Mouse (Mus musculus) limb, embryonic 12.5 days (tissue): ENCODE measurements around the gene Sestd1. TPM values are rescaled to one million over a fixed set of nuclear protein-coding genes. Genes with fewer than 3 reads are reported as not detected.

Source experiments
- ATAC-seq: fragments of 200-750 bp; cut with Nextera tagmentation; 2 replicates; pipeline ENCODE4 v1.8.0; 2017; ENCODE audit warnings: low read depth, moderate TSS enrichment; ENCODE audit not compliant: insufficient number of reproducible peaks, insufficient read depth, low FRiP score, low TSS enrichment
- H3K27ac ChIP-seq: fragments of 300-500 bp; sonication (generic); 2 replicates; pipeline ENCODE4 v1.5.1; 2016; ENCODE audit warnings: mild to moderate bottlenecking, moderate library complexity
- H3K27me3 ChIP-seq: fragments of 300-500 bp; sonication (generic); 2 replicates; pipeline ENCODE4 v1.6.1; 2016; ENCODE audit warnings: mild to moderate bottlenecking, moderate library complexity
- H3K36me3 ChIP-seq: fragments of 300-500 bp; sonication (generic); 2 replicates; pipeline ENCODE4 v1.6.1; 2016; ENCODE audit warnings: mild to moderate bottlenecking, moderate library complexity
- H3K4me1 ChIP-seq: fragments of 300-500 bp; sonication (generic); replicated peaks from 2 replicates; pipeline ENCODE4 v1.6.1; 2016
- H3K4me2 ChIP-seq: fragments of 300-500 bp; sonication (generic); 2 replicates; pipeline ENCODE4 v1.6.1; 2016; ENCODE audit warnings: mild to moderate bottlenecking, moderate library complexity
- H3K4me3 ChIP-seq: fragments of 300-500 bp; sonication (generic); replicated peaks from 2 replicates; pipeline ENCODE4 v1.5.1; 2016; ENCODE audit warnings: mild to moderate bottlenecking
- H3K9ac ChIP-seq: fragments of 300-500 bp; sonication (generic); replicated peaks from 2 replicates; pipeline ENCODE4 v1.6.1; 2016; ENCODE audit warnings: mild to moderate bottlenecking, moderate library complexity
- H3K9me3 ChIP-seq: fragments of 300-500 bp; sonication (generic); 2 replicates; pipeline ENCODE4 v1.6.1; 2016; ENCODE audit warnings: mild to moderate bottlenecking, moderate library complexity
- WGBS: fragments of 180-500 bp; shearing (Covaris S2); methylation state at CpG from one replicate; pipeline ENCODE4 v1.1.7; 2016; 5-methylcytosine and 5-hydroxymethylcytosine counted together
- polyA plus RNA-seq: library from polyadenylated mRNA; unstranded; fragments of >200 nt; fragmentation: Nextera tagmentation; extraction: Ambion mirVana; gene quantifications from 2 replicates; pipeline ENCODE4 v1.2.1, GENCODE M21; 2016

Sestd1 gene
- polyA plus RNA-seq, 1 experiment from 2014 or later: 25.1 TPM

GRCm38 (mm10) chr2:77189671-77190070 lies 90.7 kb downstream of the Sestd1 start:
- Histone ChIP-seq H3K36me3 (peaks cover 69% of the 10 kb centered on the region), H3K4me3 (no peak overlapping the region), H3K27me3 (no peaks in the 10 kb centered on the region), H3K9ac (no peak overlapping the region), H3K9me3 (no peaks in the 10 kb centered on the region), H3K4me1 (no peaks in the 10 kb centered on the region), H3K4me2 (no peak overlapping the region), H3K27ac (no peak overlapping the region)
- 93% methylated on average over 7 of the region's 7 CpGs for WGBS
- no peak for ATAC-seq

- no peak overlapping the region for H3K9ac ChIP-seq
- no peak overlapping the region for H3K4me3 ChIP-seq
- no peaks in the 10 kb centered on the region for H3K27me3 ChIP-seq
- H3K4me2 ChIP-seq: no peak overlapping the region
- 86% methylated on average over 3 of the region's 3 CpGs for WGBS
- ATAC-seq: no peak
- H3K27ac ChIP-seq: no peak overlapping the region
- H3K4me1 ChIP-seq: no peaks in the 10 kb centered on the region
- H3K36me3 ChIP-seq: peaks cover 60% of the 10 kb centered on the region
- no peaks in the 10 kb centered on the region for H3K9me3 ChIP-seq
These were observed 92.9 kb downstream of the Sestd1 start for GRCm38 (mm10) chr2:77187501-77187900.

GRCm38 (mm10) chr2:77186912-77187311 lies 93.5 kb downstream of the Sestd1 start:
- H3K27me3 ChIP-seq: no peaks in the 10 kb centered on the region
- ATAC-seq: no peak
- H3K4me2 ChIP-seq: no peak overlapping the region
- H3K9me3 ChIP-seq: no peaks in the 10 kb centered on the region
- H3K9ac ChIP-seq: no peak overlapping the region
- peaks cover 55% of the 10 kb centered on the region for H3K36me3 ChIP-seq
- H3K4me1 ChIP-seq: no peaks in the 10 kb centered on the region
- H3K27ac ChIP-seq: no peak overlapping the region
- no peak overlapping the region for H3K4me3 ChIP-seq
- 75% methylated on average over 8 of the region's 8 CpGs for WGBS

DNA sequence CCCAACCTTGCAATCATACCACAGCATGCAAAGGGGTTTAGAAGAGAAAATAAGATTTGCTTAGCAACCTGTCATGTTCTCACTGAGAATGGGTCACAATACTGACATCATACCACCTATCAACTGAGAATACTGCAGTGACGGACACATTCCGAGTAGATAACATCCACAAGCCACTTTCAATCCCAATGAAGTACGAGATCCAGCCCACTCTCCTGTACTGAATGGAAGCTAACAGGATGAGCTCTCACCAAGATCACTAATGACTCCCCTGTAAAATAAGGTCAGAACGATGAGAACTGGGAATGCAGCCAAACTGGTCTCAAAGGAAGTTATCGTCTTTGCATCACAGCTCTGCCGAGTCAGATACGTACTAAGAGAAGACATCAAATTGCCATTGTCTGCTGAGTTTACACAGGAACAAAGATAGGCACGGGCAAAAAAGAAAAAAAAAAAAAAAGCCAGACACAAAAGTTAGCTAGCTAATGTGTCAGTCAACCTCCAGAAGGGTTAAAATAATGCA lies 96.3 kb downstream of the Sestd1 start:
- H3K4me2 ChIP-seq: no peak overlapping the region
- no peak overlapping the region for H3K4me3 ChIP-seq
- H3K9me3 ChIP-seq: no peaks in the 10 kb centered on the region
- no peak for ATAC-seq
- H3K27ac ChIP-seq: no peak overlapping the region
- WGBS: 88% methylated on average over 8 of the region's 8 CpGs
- H3K9ac ChIP-seq: no peak overlapping the region
- H3K4me1 ChIP-seq: no peaks in the 10 kb centered on the region
- no peaks in the 10 kb centered on the region for H3K27me3 ChIP-seq
- H3K36me3 ChIP-seq: peaks cover 32% of the 10 kb centered on the region

DNA sequence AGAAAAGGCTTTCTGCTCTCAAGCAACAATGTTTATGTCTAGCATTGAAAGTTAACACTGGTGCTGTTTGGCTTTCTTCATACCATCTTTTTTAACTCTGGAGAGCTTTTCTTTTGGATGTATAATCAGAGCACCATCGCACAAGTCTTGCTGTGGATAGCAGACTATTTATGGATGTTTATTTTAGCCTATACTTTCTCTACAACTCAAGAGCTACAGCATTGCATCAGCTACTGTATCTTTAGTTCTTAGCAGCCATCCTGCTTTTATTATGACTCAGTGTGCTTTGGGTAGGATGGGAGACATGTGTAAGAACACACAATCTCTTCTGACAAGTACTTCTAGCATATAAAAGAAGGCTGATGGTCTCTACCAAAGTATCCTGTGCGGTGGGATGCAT lies 96.7 kb downstream of the Sestd1 start:
- Histone ChIP-seq H3K9ac (no peak overlapping the region), H3K4me3 (no peak overlapping the region), H3K4me1 (no peaks in the 10 kb centered on the region), H3K9me3 (no peaks in the 10 kb centered on the region), H3K27ac (no peak overlapping the region), H3K4me2 (no peak overlapping the region), H3K36me3 (peaks cover 32% of the 10 kb centered on the region), H3K27me3 (no peaks in the 10 kb centered on the region)
- WGBS: 99% methylated on average over 2 of the region's 2 CpGs
- no peak for ATAC-seq

GRCm38 (mm10) chr2:77182996-77183380 lies 97.4 kb downstream of the Sestd1 start:
- no peaks in the 10 kb centered on the region for H3K9me3 ChIP-seq
- H3K4me3 ChIP-seq: no peak overlapping the region
- 85% methylated on average over 6 of the region's 6 CpGs for WGBS
- H3K4me1 ChIP-seq: no peaks in the 10 kb centered on the region
- H3K27me3 ChIP-seq: no peaks in the 10 kb centered on the region
- H3K27ac ChIP-seq: no peak overlapping the region
- ATAC-seq: no peak
- H3K36me3 ChIP-seq: peaks cover 27% of the 10 kb centered on the region
- H3K9ac ChIP-seq: no peak overlapping the region
- H3K4me2 ChIP-seq: no peak overlapping the region

- 83% methylated on average over 4 of the region's 4 CpGs for WGBS
These were observed 98.0 kb downstream of the Sestd1 start for GRCm38 (mm10) chr2:77182271-77182995.

GRCm38 (mm10) chr2:77177472-77177871 lies 102.9 kb downstream of the Sestd1 start:
- Histone ChIP-seq H3K27ac (no peak overlapping the region), H3K9me3 (no peaks in the 10 kb centered on the region), H3K9ac (no peak overlapping the region), H3K36me3 (no peaks in the 10 kb centered on the region), H3K27me3 (no peaks in the 10 kb centered on the region), H3K4me2 (no peak overlapping the region), H3K4me3 (no peak overlapping the region), H3K4me1 (peaks cover 11% of the 10 kb centered on the region; the same call in 1 of the 2 replicates)
- no peak for ATAC-seq
- 40% methylated on average over 2 of the region's 2 CpGs for WGBS

More at GRCm38 (mm10) chr2:77182271-77182995, 98.0 kb downstream of the Sestd1 start:
- no peak overlapping the region for H3K4me3 ChIP-seq
- H3K36me3 ChIP-seq: peaks cover 22% of the 10 kb centered on the region
- ATAC-seq: no peak
- H3K4me2 ChIP-seq: no peak overlapping the region
- H3K9me3 ChIP-seq: no peaks in the 10 kb centered on the region
- H3K27ac ChIP-seq: no peak overlapping the region
- H3K4me1 ChIP-seq: 0 out of 2 replicates have a peak, but pooled peaks cover 2% of the 10 kb centered on the region
- no peaks in the 10 kb centered on the region for H3K27me3 ChIP-seq
- H3K9ac ChIP-seq: no peak overlapping the region

- WGBS: 60% methylated on average over 10 of the region's 10 CpGs
These were observed 104.0 kb downstream of the Sestd1 start for GRCm38 (mm10) chr2:77176413-77176812.

GRCm38 (mm10) chr2:77175411-77175810 lies 105.0 kb downstream of the Sestd1 start:
- Histone ChIP-seq H3K4me2 (no peak overlapping the region), H3K9ac (no peak overlapping the region), H3K36me3 (no peaks in the 10 kb centered on the region), H3K4me3 (no peak overlapping the region), H3K27ac (no peak overlapping the region), H3K4me1 (peaks cover 28% of the 10 kb centered on the region), H3K27me3 (peaks cover 3% of the 10 kb centered on the region; the same call in 1 of the 2 replicates), H3K9me3 (no peaks in the 10 kb centered on the region)
- ATAC-seq: no peak
- WGBS: 60% methylated on average over 7 of the region's 7 CpGs

More at GRCm38 (mm10) chr2:77176413-77176812, 104.0 kb downstream of the Sestd1 start:
- Histone ChIP-seq H3K36me3 (no peaks in the 10 kb centered on the region), H3K9ac (no peak overlapping the region), H3K27ac (no peak overlapping the region), H3K4me2 (no peak overlapping the region), H3K27me3 (peaks cover 3% of the 10 kb centered on the region; the same call in 1 of the 2 replicates), H3K4me3 (no peak overlapping the region), H3K9me3 (no peaks in the 10 kb centered on the region), H3K4me1 (peaks cover 21% of the 10 kb centered on the region)
- no peak for ATAC-seq

GRCm38 (mm10) chr2:77174313-77174712 lies 106.1 kb downstream of the Sestd1 start:
- peaks cover 35% of the 10 kb centered on the region for H3K4me1 ChIP-seq
- no peak overlapping the region for H3K4me2 ChIP-seq
- 66% methylated on average over 2 of the region's 2 CpGs for WGBS
- H3K36me3 ChIP-seq: no peaks in the 10 kb centered on the region
- peaks cover 3% of the 10 kb centered on the region; the same call in 1 of the 2 replicates for H3K27me3 ChIP-seq
- ATAC-seq: no peak
- H3K9ac ChIP-seq: no peak overlapping the region
- no peak overlapping the region for H3K27ac ChIP-seq
- H3K9me3 ChIP-seq: no peaks in the 10 kb centered on the region
- H3K4me3 ChIP-seq: no peak overlapping the region
